Mouse (Mus musculus) ES-Bruce4 (cell line): ENCODE measurements around the gene Frmd8. TPM values are rescaled to one million over a fixed set of nuclear protein-coding genes. Genes with fewer than 3 reads are reported as not detected.

Source experiments
- H3K27ac ChIP-seq: 2 replicates; pipeline ENCODE4 v1.5.1; 2012; ENCODE audit warnings: low read length, inconsistent platforms; ENCODE audit not compliant: insufficient read depth
- H3K27me3 ChIP-seq: 2 replicates; pipeline ENCODE4 v1.6.1; 2012; ENCODE audit warnings: mild to moderate bottlenecking, low read length, inconsistent platforms; ENCODE audit not compliant: control insufficient read depth, poor library complexity, insufficient read depth, severe bottlenecking
- H3K36me3 ChIP-seq: 2 replicates; pipeline ENCODE4 v1.6.1; 2012; ENCODE audit warnings: inconsistent platforms, mild to moderate bottlenecking, low read length, moderate library complexity; ENCODE audit not compliant: control insufficient read depth, poor library complexity, insufficient read depth, severe bottlenecking
- H3K4me1 ChIP-seq: one replicate; pipeline ENCODE4 v1.8.1; 2011; ENCODE audit warnings: low read length; ENCODE audit not compliant: control insufficient read depth, insufficient read depth
- H3K4me3 ChIP-seq: 2 replicates; pipeline ENCODE4 v1.5.1; 2011; ENCODE audit warnings: low read depth, mild to moderate bottlenecking, low read length
- H3K9ac ChIP-seq: 2 replicates; pipeline ENCODE4 v1.6.1; 2012; ENCODE audit warnings: low read depth, mild to moderate bottlenecking, inconsistent platforms; ENCODE audit not compliant: poor library complexity, severe bottlenecking
- H3K9me3 ChIP-seq: replicated peaks from 2 replicates; pipeline ENCODE4 v1.6.1; 2012; ENCODE audit warnings: mild to moderate bottlenecking, low read length, inconsistent platforms; ENCODE audit not compliant: control insufficient read depth, poor library complexity, insufficient read depth, severe bottlenecking
- CTCF ChIP-seq: IDR thresholded peaks from one replicate; pipeline ENCODE4 v1.8.1; 2011; ENCODE audit warnings: low read depth, low read length
- EP300 ChIP-seq: IDR thresholded peaks from 2 replicates; pipeline ENCODE4 v1.6.1; 2011; ENCODE audit warnings: low read depth, low read length; ENCODE audit not compliant: insufficient read depth
- POLR2A ChIP-seq: IDR thresholded peaks from one replicate; pipeline ENCODE4 v1.8.1; 2011; ENCODE audit warnings: low read length; ENCODE audit not compliant: insufficient read depth
- polyA plus RNA-seq: library from polyadenylated mRNA; stranded (reverse); fragments of >200 nt; gene quantifications from 2 replicates; pipeline ENCODE4 v1.2.4, GENCODE M21; 2011; ENCODE audit warnings: low read depth; ENCODE audit not compliant: missing spikeins, insufficient read depth, insufficient read length

Gene Frmd8
- polyA plus RNA-seq, 1 experiment, result 26.3 TPM

GRCm38 (mm10) chr19:5825901-5826730, 49.0 kb downstream of the Frmd8 start:
- peaks cover 4% of the 10 kb centered on the region for H3K4me1 ChIP-seq
- TF ChIP-seq EP300 (no peak), POLR2A (no peak), CTCF (no peak)
- H3K4me3 ChIP-seq, result no peak overlapping the region
- H3K36me3 ChIP-seq, result no peaks in the 10 kb centered on the region
- no peaks in the 10 kb centered on the region for H3K9me3 ChIP-seq
- H3K27ac ChIP-seq, result no peak overlapping the region
- no peak overlapping the region for H3K9ac ChIP-seq
- H3K27me3 ChIP-seq, result no peaks in the 10 kb centered on the region

GRCm38 (mm10) chr19:5824826-5825617, 50.1 kb downstream of the Frmd8 start:
- Histone ChIP-seq H3K9me3 (no peaks in the 10 kb centered on the region), H3K27me3 (no peaks in the 10 kb centered on the region), H3K27ac (peak overlapping the region; percentile 13; the same call in 1 of the 2 replicates), H3K4me1 (peaks cover 4% of the 10 kb centered on the region), H3K4me3 (peak overlapping the region; percentile 28), H3K36me3 (no peaks in the 10 kb centered on the region), H3K9ac (peak overlapping the region; percentile 59)
- TF ChIP-seq POLR2A (no peak), EP300 (no peak), CTCF (no peak)

GRCm38 (mm10) chr19:5824043-5824825, 50.8 kb downstream of the Frmd8 start:
- no peaks in the 10 kb centered on the region for H3K27me3 ChIP-seq
- no peaks in the 10 kb centered on the region for H3K9me3 ChIP-seq
- H3K4me1 ChIP-seq, result peaks cover 4% of the 10 kb centered on the region
- H3K36me3 ChIP-seq, result no peaks in the 10 kb centered on the region
- peak overlapping the region; percentile 28 for H3K4me3 ChIP-seq
- TF ChIP-seq POLR2A (no peak), EP300 (no peak)
- H3K9ac ChIP-seq, result peak overlapping the region; percentile 59
- H3K27ac ChIP-seq, result 0 out of 2 replicates have a peak overlapping the region, but pooled peaks have one; percentile 13

GRCm38 (mm10) chr19:5823266-5823839, 51.7 kb downstream of the Frmd8 start:
- Histone ChIP-seq H3K4me3 (0 out of 2 replicates have a peak overlapping the region, but pooled peaks have one; percentile 2), H3K9me3 (no peaks in the 10 kb centered on the region), H3K4me1 (peaks cover 5% of the 10 kb centered on the region), H3K27me3 (no peaks in the 10 kb centered on the region), H3K9ac (no peak overlapping the region), H3K36me3 (no peaks in the 10 kb centered on the region), H3K27ac (no peak overlapping the region)
- no peak for TF ChIP-seq POLR2A
- TF ChIP-seq CTCF, result no peak
- TF ChIP-seq EP300, result no peak

GRCm38 (mm10) chr19:5822834-5823205, 52.3 kb downstream of the Frmd8 start:
- H3K4me3 ChIP-seq, result no peak overlapping the region
- TF ChIP-seq POLR2A (no peak), EP300 (no peak), CTCF (no peak)
- no peak overlapping the region for H3K27ac ChIP-seq
- H3K36me3 ChIP-seq, result no peaks in the 10 kb centered on the region
- H3K4me1 ChIP-seq, result peaks cover 6% of the 10 kb centered on the region
- H3K9me3 ChIP-seq, result no peaks in the 10 kb centered on the region
- no peaks in the 10 kb centered on the region for H3K27me3 ChIP-seq
- H3K9ac ChIP-seq, result no peak overlapping the region
